Mouse (Mus musculus): ENCODE measurements around the gene Cd8b1. TPM values are rescaled to one million over a fixed set of nuclear protein-coding genes. Genes with fewer than 3 reads are reported as not detected.

Cd8b1 gene
- polyA plus RNA-seq, 1 experiment from 2014 or later = not detected

DNA sequence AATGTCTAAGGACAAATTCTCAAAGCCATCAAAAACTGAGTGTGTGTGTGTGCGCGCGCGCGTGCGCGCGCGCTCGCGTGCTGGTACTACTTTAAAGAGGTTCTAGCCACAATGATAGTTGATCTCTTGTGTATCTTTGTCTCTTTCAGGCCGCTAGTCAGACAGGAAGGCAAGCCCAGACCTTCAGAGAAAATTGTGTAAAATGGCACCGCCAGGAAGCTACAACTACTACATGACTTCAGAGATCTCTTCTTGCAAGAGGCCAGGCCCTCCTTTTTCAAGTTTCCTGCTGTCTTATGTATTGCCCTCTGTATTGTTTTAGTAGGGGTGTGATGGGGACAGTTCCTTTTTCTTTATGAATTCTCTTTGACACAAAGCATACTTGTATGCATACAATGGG is 54.1 kb downstream of the Cd8b1 start:
- Histone ChIP-seq H3K9me3 (ENCODE audit: control insufficient read depth, low read length) (no peaks in the 10 kb centered on the region), H3K9ac (ENCODE audit: low read depth, low read length) (no peak overlapping the region), H3K27me3 (replicated peaks; ENCODE audit: control insufficient read depth, insufficient read depth, low read length) (no peaks in the 10 kb centered on the region), H3K27ac (ENCODE audit: low read length) (no peak overlapping the region), H3K36me3 (ENCODE audit: control insufficient read depth, insufficient read depth, low read length) (no peaks in the 10 kb centered on the region), H3K4me2 (ENCODE audit: low read depth, low read length) (no peak overlapping the region), H3K4me3 (ENCODE audit: low read length) (no peak overlapping the region), H3K4me1 (ENCODE audit: control insufficient read depth, insufficient read depth, low read length) (no peaks in the 10 kb centered on the region)
- no peak for ATAC-seq
- 95% methylated on average over 13 of the region's 13 CpGs for WGBS

DNA sequence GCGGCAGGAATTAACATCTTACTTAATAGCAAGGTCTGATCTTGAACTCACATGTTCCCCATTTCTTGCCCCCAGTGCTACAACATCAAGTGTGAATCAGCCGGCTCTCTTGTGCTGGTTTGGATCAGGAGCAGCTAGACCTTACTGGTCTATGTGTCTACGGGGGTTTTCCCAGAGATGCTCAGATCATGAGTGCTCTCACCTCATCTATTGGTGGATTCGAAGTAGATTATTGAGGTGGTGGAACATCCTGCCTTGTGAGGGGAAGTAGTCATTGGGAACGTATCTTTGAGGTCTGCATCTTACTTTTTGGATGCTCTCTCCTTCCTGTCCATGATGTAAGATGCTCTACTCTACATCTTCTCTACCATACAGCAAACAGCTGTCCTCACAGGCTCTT is 59.1 kb downstream of the Cd8b1 start:
- 92% methylated on average over 5 of the region's 5 CpGs for WGBS
- no peaks in the 10 kb centered on the region for H3K27me3 ChIP-seq (replicated peaks; ENCODE audit: control insufficient read depth, insufficient read depth, low read length)
- no peaks in the 10 kb centered on the region for H3K36me3 ChIP-seq (ENCODE audit: control insufficient read depth, insufficient read depth, low read length)
- no peak overlapping the region for H3K4me3 ChIP-seq (ENCODE audit: low read length)
- no peaks in the 10 kb centered on the region for H3K4me1 ChIP-seq (ENCODE audit: control insufficient read depth, insufficient read depth, low read length)
- H3K4me2 ChIP-seq (ENCODE audit: low read depth, low read length) = no peak overlapping the region
- H3K9ac ChIP-seq (ENCODE audit: low read depth, low read length) = no peak overlapping the region
- no peak overlapping the region for H3K27ac ChIP-seq (ENCODE audit: low read length)
- no peaks in the 10 kb centered on the region for H3K9me3 ChIP-seq (ENCODE audit: control insufficient read depth, low read length)
- ATAC-seq = no peak

Other genes with a start within 250 kb of the Cd8b1 start
- gene Thnsl2, start 178.3 kb upstream of the Cd8b1 start, polyA plus RNA-seq (2015; fragmentation: Nextera tagmentation; extraction: Ambion mirVana) = 83.8 and 95.1 TPM in 2 replicates
- 4,478 and 6,129 TPM in 2 replicates for gene Fabp1, start 123.0 kb upstream of the Cd8b1 start, polyA plus RNA-seq (2015; fragmentation: Nextera tagmentation; extraction: Ambion mirVana)
- gene Krcc1, start 51.1 kb upstream of the Cd8b1 start, polyA plus RNA-seq (2015; fragmentation: Nextera tagmentation; extraction: Ambion mirVana) = 70.8 and 72.0 TPM in 2 replicates
- 0.34 and 0.36 TPM in 2 replicates for gene Smyd1, start 555 bp upstream of the Cd8b1 start, polyA plus RNA-seq (2015; fragmentation: Nextera tagmentation; extraction: Ambion mirVana)
- not detected in 2 replicates for gene Cd8a, start 50.6 kb downstream of the Cd8b1 start, polyA plus RNA-seq (2015; fragmentation: Nextera tagmentation; extraction: Ambion mirVana)
- gene Rmnd5a, start 117.8 kb downstream of the Cd8b1 start, polyA plus RNA-seq (2015; fragmentation: Nextera tagmentation; extraction: Ambion mirVana) = 9.3 and 10.3 TPM in 2 replicates
- 8.5 and 18.2 TPM in 2 replicates for gene Rnf103, start 171.1 kb downstream of the Cd8b1 start, polyA plus RNA-seq (2015; fragmentation: Nextera tagmentation; extraction: Ambion mirVana)
- gene Chmp3, start 221.0 kb downstream of the Cd8b1 start, polyA plus RNA-seq (2015; fragmentation: Nextera tagmentation; extraction: Ambion mirVana) = 78.8 and 83.3 TPM in 2 replicates